Mouse (Mus musculus): ENCODE results near the gene Lactbl1. TPM values are rescaled to one million over a fixed set of nuclear protein-coding genes. Genes with fewer than 3 reads are reported as not detected.

The Lactbl1 gene
- total RNA-seq, 2 experiments from 2014 or later: not detected

DNA sequence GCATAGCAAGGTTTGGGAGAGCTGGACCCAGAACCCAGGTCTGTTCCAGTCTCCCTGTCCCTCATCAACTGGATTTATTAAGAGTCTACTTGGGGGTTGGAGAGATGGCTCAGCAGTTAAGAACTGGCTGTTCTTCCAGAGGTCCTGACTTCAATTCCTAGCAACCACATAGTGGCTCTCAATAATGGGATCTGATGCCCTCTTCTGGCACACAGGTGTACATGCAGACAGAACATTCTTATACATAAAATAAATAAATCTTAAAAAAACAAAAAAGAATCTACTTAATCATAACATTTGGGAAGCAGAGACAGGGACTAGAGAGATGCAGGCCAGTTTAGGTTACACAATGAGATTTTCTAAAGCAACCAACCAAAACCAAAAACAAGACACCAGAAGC lies 13.6 kb downstream of the Lactbl1 start:
- ATAC-seq (replicated peaks; ENCODE audit: poor library complexity, severe bottlenecking): no peak

DNA sequence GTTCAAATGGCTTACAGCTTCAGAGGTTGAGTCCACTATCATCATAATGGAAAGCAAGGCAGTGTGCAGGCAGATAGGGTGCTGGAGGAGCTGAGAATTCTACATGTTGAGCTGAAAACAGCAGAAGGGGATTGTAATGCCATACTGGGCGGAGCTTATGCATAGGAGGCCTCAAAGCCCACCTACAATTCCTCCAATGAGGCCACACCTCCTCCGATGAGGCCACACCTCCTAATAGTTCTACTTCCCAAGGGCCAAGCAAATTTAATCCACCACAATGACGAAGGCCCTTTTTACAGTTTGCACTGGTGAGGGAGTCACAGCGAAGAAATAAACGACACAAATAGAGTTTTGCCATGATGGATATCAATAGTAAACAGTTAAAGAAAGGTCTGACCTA lies 14.1 kb downstream of the Lactbl1 start:
- no peak for ATAC-seq (replicated peaks; ENCODE audit: poor library complexity, severe bottlenecking)

DNA sequence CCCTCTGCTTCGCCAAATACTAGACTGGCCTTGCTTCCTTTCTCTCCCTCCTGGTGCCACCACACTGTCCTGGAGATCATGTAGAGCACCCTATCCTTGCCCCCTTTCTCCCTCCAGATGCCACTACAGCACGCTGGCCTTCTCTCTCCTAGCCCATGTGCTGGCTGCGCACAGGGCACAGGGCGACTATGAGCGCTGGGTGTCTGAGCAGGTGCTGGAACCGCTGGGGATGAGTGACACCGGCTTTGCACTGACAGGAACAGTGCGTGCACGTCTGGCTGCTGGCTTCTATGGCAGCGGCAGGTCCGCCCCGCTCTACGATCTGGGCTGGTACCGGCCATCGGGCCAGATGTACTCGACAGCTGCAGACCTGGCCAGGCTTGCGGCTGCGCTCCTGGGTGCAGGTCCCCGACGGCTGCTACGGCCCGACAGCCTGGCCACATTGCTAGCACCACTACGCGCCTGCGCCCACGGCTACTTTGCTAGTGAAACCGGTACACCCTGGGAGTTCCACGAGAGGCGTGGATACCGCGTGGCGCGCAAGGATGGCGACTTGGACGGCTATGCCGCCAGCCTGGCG lies 14.7 kb downstream of the Lactbl1 start:
- peak; percentile 21; the same call in 1 of the 2 replicates for ATAC-seq (replicated peaks; ENCODE audit: poor library complexity, severe bottlenecking)

DNA sequence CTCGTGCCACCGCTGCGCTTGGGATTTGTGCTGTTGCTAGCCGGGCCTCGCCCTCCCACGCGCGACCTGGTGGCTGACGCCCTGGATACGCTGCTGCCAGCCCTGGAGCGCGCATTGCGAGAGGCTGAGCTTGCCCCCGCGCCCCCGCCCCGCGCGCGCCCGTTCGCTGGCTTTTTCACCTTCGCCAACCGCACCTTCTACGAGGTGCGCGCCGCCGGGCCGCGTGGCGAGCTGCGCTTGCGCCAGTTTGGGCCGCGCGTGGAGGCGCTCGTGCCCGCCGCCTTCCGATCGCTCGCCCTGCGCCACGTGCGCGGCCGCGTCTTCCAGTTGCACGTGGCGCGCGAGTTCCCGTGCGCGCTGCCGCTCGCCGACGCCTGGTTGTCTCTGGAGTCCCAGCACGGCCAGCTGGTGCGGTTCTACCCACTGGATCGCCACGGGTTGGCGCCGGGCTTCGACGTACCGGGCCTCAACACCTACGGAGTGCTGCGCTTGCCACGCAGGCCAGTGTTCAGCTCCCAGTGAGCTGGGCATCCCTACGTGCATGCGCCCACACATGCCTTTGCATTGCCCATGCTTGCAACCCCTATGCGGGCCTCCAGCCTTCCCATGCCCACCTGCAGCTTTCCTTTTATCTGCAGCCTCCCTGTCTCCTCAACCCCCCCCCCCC lies 15.3 kb downstream of the Lactbl1 start:
- ATAC-seq (replicated peaks; ENCODE audit: poor library complexity, severe bottlenecking): peak; percentile 21; the same call in 1 of the 2 replicates

DNA sequence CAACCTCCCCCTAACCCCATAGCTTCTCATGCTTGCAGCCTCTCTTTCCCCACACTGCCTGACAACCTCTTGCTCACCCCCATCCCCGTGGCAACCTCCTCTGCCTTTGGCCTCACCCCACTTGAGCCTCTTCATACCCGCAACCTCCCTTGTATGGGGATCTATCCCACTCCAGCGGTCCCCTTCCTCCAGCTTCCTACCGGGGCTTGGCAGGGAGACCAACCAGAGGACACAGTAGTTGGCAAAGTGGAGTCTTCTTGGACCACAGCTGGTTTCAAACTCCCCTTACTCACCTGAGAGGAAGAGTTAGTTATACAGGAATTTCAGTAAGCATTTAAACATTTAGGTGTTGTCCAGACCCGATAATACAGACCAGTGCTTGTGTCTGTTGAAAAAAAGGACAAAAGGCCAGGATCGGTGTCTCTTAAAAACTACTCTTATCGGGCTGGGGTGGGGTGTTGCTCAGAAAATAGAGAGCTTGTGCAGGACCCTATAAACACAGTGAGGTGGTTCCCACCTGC lies 15.9 kb downstream of the Lactbl1 start:
- no peak for ATAC-seq (replicated peaks; ENCODE audit: poor library complexity, severe bottlenecking)

DNA sequence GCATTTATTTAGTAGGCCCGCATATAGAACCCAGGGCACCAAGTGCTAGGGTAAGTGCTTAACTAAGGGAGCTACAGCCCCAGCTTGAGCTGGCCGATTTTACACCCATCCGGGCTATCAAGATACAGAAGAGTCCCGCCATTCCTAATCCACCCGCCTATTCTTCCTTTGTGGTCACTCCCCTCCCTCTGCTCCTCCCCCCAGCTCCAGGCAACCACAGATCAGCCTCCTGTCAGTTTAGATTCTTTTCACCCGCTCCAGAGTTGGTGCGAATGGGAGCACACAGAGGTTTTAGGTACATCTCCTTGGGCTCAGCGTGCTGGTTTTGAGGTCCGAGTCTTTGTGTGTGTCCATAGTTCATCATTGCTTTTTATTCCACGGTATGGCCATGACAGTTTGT lies 16.5 kb downstream of the Lactbl1 start:
- ATAC-seq (replicated peaks; ENCODE audit: poor library complexity, severe bottlenecking): no peak

DNA sequence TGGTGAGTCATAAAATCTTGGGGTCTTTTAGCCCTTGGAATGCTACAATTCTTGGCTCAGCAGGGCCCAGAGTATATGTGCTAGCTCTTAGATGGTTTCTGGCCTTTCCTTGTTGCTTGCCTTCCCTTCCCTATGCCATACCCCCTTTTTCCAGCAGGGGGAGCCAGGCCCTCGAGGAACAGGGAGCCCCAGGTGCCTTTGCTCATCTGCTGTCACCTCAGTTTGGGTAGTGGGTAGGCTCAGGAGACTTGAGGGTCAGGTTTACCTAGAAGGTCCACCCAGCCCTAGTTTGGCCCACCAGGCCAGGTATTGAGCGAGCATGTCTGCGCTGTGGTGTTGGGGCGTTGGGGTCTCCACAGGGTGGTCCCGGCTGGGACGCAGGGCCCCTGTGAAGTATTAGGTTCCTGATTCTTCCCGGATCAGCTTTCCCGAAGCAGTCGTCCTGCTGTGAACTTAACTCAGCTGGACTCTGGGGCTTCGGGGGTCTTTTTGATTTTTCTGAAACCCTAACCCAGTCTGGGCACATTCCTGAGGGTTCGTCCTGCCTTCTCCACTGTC lies 26.6 kb downstream of the Lactbl1 start:
- ATAC-seq (replicated peaks; ENCODE audit: poor library complexity, severe bottlenecking): peak; percentile 38; the same call in 1 of the 2 replicates

DNA sequence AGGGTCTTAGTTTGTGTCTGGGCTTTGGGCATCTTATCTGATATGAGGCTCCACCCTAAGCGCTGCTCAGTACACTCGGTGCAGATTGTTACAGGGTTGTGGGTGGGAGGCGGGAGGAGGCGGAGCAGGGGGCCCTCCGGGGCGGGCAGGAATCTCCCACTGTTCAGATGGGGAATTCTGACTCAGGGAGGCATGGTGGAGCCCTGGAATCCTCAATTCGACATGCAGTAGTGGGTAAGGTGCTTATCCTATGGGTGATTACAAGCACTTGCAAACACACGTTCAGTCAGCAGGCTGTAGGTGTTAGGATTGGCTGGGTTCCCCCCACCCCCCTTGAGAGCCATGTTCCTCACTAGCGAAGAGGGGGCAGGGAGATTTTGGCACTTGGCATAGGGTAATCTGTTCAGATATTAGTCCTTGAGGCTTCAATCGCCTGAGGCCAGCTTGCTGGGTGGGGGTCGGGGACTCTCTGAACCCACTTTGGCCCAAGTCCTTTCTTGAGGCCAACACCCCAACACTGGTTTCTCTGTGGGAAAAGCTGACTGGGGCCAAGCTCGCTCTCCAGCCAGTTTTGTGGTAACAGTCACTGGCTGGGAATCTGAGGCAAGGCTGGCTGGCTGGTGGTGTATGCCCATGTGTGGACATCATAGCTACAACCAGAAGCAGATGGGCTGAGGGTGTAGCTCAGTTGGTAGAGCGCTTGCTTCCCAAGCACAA lies 27.2 kb downstream of the Lactbl1 start:
- no peak for ATAC-seq (replicated peaks; ENCODE audit: poor library complexity, severe bottlenecking)

DNA sequence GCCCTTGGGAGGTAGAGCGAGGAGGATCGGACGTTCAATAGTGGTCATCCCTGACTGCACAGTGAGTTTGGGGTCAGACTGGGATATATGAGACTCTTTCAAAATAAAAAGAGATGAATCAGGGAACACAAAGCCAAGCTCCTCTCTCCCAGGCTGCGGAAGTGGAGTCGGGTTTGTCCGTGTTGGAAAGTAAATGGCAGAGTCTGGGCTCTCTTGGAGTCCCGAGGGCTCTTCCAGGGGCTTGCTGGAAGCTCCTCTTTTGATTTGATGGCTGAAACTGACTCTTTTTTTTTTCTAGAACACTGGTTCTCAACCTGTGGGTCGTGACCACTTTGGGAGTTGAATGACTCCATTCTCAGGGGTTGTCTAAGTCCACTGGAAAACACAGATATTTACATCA lies 27.8 kb downstream of the Lactbl1 start:
- no peak for ATAC-seq (replicated peaks; ENCODE audit: poor library complexity, severe bottlenecking)

DNA sequence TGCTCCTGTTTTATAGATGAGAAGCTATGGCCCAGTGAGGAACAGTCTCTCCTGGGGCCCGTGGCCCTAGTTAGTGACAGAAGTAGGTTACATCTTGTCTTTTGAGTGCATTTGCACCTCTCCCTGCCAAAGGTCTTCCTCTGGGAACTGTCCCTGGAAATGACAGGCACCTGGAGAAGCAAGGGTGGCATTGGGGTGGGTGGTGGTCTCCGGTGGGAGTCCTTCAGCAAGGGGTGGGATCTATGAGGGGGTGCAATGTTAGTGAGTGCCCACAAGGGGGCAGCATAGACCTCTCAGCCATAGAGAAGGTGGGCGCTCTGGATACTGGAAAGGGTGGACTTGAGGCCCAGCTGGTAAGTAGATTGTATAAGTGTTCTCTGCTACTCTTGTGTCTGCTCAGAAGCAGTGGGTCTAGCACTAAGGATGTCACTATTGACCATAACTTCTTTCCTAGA lies 29.0 kb downstream of the Lactbl1 start:
- peak; percentile 63; the same call in 1 of the 2 replicates for ATAC-seq (replicated peaks; ENCODE audit: poor library complexity, severe bottlenecking)

DNA sequence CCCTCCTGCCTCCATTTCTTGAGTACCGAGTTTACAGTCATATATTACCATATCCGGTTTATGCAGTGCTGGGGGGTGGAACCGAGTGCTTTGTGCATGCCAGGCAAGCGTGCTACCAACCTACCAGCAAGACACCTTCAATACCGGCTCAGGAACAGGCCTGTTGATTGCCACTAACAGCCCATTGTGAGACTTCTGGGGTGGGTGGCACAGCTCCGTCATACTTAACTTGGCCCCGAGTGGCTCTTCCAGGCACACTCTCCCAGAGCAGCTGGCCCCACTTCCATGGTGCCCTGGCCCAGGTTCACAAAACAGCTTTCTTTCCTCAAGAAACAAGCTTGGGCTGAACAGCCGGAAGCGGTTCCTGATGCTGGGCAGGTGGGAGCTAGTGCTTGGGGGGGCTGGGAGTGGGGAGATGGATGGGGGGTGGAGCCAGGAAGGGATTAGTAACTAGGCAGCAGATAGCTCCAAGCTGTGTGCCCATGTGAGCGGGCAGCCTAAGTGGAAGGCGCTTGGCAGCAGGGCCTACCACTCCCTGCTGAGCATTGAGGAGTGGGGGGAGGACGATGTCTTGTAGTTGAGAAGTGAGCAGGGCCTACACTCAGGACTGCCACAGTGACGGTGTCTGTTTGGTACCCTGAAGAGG lies 29.6 kb downstream of the Lactbl1 start:
- no peak for ATAC-seq (replicated peaks; ENCODE audit: poor library complexity, severe bottlenecking)

DNA sequence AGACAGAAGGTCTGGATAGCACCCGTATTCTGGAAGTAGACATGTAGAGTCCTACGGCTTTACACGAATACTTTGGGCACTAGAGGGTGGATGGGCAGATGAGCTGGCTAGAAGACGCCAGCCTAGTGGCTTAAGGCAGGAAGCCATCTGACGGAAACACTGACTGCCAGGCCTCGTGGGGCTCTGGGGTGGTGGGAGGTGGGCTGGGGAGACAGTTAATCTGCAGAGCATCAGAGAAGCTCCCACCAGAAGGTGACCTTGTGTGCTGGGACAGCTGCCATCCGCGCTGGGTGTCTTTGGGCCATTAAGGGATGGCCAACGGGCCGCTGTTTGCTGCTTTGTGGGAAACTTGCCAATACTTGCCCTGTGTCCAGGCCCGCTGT lies 30.1 kb downstream of the Lactbl1 start:
- no peak for ATAC-seq (replicated peaks; ENCODE audit: poor library complexity, severe bottlenecking)

DNA sequence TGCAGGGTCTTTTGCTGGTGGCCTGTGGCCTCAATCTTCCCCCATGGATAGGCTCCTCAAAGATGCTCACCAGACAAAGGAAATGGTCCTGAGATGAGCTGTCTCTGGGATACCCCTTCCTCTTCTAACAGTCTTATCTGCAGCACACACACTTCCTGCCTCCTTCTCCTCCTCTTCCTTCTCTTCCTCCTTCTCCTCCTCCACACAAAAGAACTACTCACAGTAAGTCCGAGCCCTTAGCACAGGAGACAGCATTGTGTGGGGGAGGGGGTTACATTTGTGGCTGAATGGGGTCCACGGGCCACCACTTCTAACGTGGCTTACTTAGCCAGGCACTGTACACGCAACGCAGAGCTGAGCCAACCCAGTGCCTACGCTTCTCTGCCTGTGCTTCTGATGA lies 30.6 kb downstream of the Lactbl1 start:
- peak; percentile 30; the same call in 1 of the 2 replicates for ATAC-seq (replicated peaks; ENCODE audit: poor library complexity, severe bottlenecking)

DNA sequence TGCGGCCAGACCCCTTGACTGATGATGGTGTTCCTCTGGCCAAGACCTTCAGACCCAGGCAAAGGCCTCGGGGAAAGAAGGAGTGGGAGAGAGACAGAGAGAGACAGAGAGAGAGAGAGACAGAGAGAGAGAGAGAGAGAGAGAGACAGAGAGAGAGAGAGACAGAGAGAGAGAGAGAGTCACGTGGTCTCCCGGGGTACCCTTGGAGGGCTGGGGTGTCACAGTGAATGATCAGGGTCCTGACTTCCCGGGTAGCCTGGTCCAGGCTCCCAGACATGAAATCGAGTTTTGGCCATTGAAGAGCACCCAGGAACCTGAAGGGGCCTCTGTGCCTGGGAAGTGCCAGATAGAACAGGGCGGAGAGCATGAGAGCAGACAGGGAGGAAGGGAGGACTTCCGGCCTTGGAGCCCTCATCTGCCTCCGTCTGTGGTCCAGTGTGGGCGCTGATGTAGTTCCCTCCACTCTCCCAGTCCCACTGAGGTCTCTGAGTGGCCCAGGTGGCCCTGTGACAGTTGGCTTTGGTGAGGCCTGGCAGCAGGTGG lies 31.3 kb downstream of the Lactbl1 start:
- ATAC-seq (replicated peaks; ENCODE audit: poor library complexity, severe bottlenecking): no peak

DNA sequence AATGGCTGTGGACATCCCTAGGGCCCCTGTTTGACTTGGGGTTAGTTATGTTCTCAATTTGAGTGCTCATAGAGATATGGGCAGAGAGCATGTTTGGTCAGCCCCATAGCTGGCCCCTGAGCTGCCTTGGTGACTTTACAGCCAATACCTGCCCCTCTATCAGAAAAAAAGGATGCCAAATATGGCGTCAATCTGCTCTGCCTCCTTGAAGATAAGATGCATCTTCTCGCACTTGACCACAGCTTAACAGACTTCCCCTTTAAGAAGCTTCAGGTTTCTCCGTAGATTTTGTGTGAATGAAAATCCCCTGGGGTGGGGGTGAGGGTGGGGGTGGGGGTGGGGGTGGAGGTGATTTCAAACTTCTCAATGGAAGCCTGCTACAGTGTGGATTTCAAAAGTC lies 35.5 kb downstream of the Lactbl1 start:
- no peak for ATAC-seq (replicated peaks; ENCODE audit: poor library complexity, severe bottlenecking)

DNA sequence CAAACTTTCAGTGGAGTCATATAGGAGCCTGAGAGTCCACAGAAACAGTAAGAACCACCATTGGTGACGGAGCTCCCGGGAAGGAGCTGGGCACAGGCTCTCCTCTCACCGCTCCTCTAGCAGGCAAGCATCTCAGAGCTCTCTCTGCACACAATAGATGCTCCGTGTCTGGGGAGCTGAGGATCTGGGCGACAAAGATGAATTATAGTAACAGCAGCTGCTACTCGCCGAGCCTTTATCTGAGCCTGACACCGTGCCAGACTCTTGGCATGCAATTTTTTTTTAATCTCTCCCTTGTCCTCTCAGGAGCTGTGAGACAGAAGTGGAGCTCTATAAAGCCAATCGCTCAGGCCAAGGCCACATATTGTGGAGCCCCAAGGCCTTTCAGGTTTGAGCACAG lies 42.6 kb downstream of the Lactbl1 start:
- no peak for ATAC-seq (replicated peaks; ENCODE audit: poor library complexity, severe bottlenecking)

DNA sequence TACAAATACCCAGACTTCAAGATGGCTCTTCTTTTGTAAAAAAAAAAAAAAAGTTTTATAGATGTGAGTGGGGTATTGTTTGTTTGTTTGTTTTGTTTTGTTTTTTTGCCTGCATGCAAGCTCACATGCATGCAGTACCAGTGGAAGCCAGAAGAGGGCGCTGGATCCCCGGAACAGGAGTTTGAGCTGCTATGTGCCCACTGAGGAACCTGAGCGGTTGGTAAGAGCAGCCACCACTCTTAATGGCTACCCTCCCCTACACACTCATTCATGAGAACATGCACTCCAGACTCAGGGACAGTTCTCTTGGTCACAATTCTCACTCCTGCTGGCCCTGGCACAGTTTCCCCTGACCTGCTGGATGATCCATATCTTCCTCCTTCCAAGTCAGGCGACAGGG lies 43.6 kb downstream of the Lactbl1 start:
- no peak for ATAC-seq (replicated peaks; ENCODE audit: poor library complexity, severe bottlenecking)

DNA sequence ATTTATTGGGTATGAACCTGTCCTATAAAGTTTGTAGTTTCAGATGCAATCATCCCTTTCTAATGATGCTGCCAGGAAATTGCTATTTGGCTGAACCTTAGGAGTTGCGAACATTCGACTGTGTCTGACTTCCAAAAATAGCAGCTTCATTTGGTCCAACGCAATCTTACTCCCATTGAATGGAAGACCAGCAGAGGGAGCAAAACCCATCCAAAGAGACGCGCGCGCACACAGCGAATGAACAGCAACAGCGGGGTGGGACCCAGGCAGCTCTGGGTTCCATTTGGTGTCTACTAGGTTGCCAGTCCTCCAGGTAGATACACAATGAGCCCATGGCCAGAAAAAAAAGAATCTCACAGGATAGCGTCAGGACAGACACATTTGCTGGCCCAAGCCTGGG lies 45.3 kb downstream of the Lactbl1 start:
- no peak for ATAC-seq (replicated peaks; ENCODE audit: poor library complexity, severe bottlenecking)

DNA sequence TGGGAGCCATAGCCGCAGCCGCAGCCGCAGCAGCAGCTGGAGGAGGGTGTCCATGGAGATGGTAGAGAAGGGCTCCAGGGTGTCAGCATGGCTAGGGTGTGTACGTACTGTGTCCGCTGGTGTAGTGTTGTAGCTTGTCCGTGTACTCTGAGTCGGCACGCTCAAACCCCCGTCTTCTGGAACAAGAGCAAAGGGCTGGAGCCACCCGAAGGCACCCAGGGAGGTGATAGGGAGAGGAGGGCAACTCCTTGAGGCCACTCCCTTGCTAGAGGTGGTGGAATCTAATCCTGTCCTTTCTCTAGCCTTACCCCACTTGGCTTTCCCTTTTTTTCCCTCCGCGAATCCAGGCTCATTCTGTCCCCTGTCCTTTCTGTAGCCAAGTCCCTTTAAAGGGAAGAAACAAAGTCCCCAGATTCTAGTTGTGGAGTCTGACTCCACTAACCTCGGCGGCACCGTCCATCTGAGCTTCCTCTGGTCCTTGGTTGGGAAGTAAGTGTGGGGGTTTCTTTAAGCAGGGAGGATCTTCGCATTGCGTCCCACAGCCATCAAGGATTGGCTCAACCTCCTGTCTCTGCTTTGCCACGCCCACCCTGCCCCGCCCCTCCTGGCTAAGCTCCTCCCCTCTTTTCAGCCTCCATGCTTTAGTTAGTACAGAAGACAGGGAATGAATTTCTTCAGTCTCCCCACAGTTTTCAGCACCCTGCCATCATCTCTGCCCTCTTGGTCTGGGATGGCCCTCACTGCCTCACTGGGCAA lies 50.1 kb downstream of the Lactbl1 start:
- ATAC-seq (replicated peaks; ENCODE audit: poor library complexity, severe bottlenecking): no peak

DNA sequence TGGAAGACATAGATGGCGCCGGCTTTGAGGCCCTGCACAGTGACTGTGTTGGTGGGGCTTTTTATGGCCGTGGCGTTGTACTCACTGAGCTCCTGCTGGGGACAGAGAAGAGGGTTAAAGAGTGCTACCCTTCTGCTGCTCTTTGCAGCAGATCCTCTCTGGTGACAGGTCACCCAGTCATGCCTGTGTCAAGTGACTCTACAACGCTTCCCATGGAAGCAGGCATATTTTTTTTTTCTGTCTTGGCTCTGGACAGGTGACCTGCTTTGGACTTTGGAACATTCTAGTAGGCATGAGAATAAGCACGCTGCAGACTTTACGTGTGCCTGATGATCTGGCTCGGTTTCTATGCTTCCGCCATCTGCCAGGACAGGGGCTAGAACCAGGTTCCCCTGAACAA lies 53.0 kb downstream of the Lactbl1 start:
- no peak for ATAC-seq (replicated peaks; ENCODE audit: poor library complexity, severe bottlenecking)
